Mouse (Mus musculus) kidney, adult 2 months (tissue): ENCODE results near the gene Gm20481.

ENCODE experiments used
- CTCF ChIP-seq: fragments of 200-500 bp; conservative IDR thresholded peaks from 2 replicates; pipeline ENCODE4 v1.5.1; 2011; ENCODE audit warnings: low read depth, mild to moderate bottlenecking, control low read depth, low read length, moderate library complexity, mixed read lengths; ENCODE audit not compliant: insufficient read depth, insufficient read length
- POLR2A ChIP-seq: fragments of 200-500 bp; IDR thresholded peaks from one replicate; pipeline ENCODE4 v1.6.1; 2011; ENCODE audit warnings: low read depth, low read length, control low read depth

- TF ChIP-seq CTCF (no peak), POLR2A (no peak)
Observed at GRCm38 (mm10) chr17:34979631-34980030, 9.9 kb downstream of the Gm20481 start.
